Mouse (Mus musculus) cerebellum, adult 11 months (tissue): ENCODE results near the gene Gpn3.
A peak's percentile ranks its signal among the peaks of the same experiment; 100 is the strongest.
"Not testable (repeated sequence)": the region's sequence is repeated elsewhere in the genome, so short reads cannot be mapped to it uniquely, and the experiment has no call there.

Experiments used
- DNase-seq: peaks from one replicate; pipeline ENCODE4 v3.0.0; 2022

The Gpn3 gene

GRCm38 (mm10) chr5:122390671-122391070 lies 19.0 kb downstream of the Gpn3 start:
- DNase-seq = no peak

- no peak for DNase-seq
Measured at GRCm38 (mm10) chr5:122391178-122391785, 19.6 kb downstream of the Gpn3 start.

GRCm38 (mm10) chr5:122391786-122392180 lies 20.1 kb downstream of the Gpn3 start, which contains the start of gene Arpc3:
Arpc3 (plus strand) TSS chr5:122391878.
- peak; percentile 90 for DNase-seq

- DNase-seq = no peak
Measured at GRCm38 (mm10) chr5:122392227-122393004, 20.7 kb downstream of the Gpn3 start.

- DNase-seq = peak; percentile 64
Measured at GRCm38 (mm10) chr5:122393887-122394286, 22.2 kb downstream of the Gpn3 start.

- no peak for DNase-seq
Measured at GRCm38 (mm10) chr5:122396791-122397190, 25.1 kb downstream of the Gpn3 start.

GRCm38 (mm10) chr5:122397495-122397894 lies 25.8 kb downstream of the Gpn3 start:
- no peak for DNase-seq

- DNase-seq = no peak
Measured at GRCm38 (mm10) chr5:122399871-122400270, 28.2 kb downstream of the Gpn3 start.

GRCm38 (mm10) chr5:122400628-122401302 lies 29.1 kb downstream of the Gpn3 start:
- DNase-seq = no peak

GRCm38 (mm10) chr5:122401303-122401640 lies 29.6 kb downstream of the Gpn3 start:
- peak; percentile 75 for DNase-seq

- DNase-seq = no peak
Measured at GRCm38 (mm10) chr5:122402160-122402559, 30.5 kb downstream of the Gpn3 start.

- DNase-seq = no peak
Measured at GRCm38 (mm10) chr5:122402772-122403171, 31.1 kb downstream of the Gpn3 start.

GRCm38 (mm10) chr5:122403362-122403761 lies 31.7 kb downstream of the Gpn3 start:
- no peak for DNase-seq

- no peak for DNase-seq
Measured at GRCm38 (mm10) chr5:122405537-122405936, 33.9 kb downstream of the Gpn3 start.

GRCm38 (mm10) chr5:122409692-122410645 lies 38.3 kb downstream of the Gpn3 start:
- DNase-seq = no peak

- DNase-seq = no peak
Measured at GRCm38 (mm10) chr5:122411892-122412291, 40.2 kb downstream of the Gpn3 start.

GRCm38 (mm10) chr5:122412826-122413225 lies 41.1 kb downstream of the Gpn3 start:
- DNase-seq = no peak

GRCm38 (mm10) chr5:122414351-122414750 lies 42.7 kb downstream of the Gpn3 start:
- DNase-seq = no peak

- no peak for DNase-seq
Measured at GRCm38 (mm10) chr5:122415465-122415864, 43.8 kb downstream of the Gpn3 start.

- DNase-seq = not testable (repeated sequence)
Measured at GRCm38 (mm10) chr5:122420676-122421075, 49.0 kb downstream of the Gpn3 start.

GRCm38 (mm10) chr5:122421271-122422068 lies 49.8 kb downstream of the Gpn3 start, which contains the start of gene Anapc7:
Anapc7 (plus strand) TSS chr5:122421693.
- DNase-seq = no peak
